Mouse (Mus musculus) ES-Bruce4 (cell line): ENCODE data around the gene Cwf19l1. TPM values are rescaled to one million over a fixed set of nuclear protein-coding genes. Genes with fewer than 3 reads are reported as not detected.

Experiments used
- H3K27ac ChIP-seq: 2 replicates; pipeline ENCODE4 v1.5.1; 2012; ENCODE audit warnings: low read length, inconsistent platforms; ENCODE audit not compliant: insufficient read depth
- H3K27me3 ChIP-seq: 2 replicates; pipeline ENCODE4 v1.6.1; 2012; ENCODE audit warnings: mild to moderate bottlenecking, low read length, inconsistent platforms; ENCODE audit not compliant: control insufficient read depth, poor library complexity, insufficient read depth, severe bottlenecking
- H3K36me3 ChIP-seq: 2 replicates; pipeline ENCODE4 v1.6.1; 2012; ENCODE audit warnings: inconsistent platforms, mild to moderate bottlenecking, low read length, moderate library complexity; ENCODE audit not compliant: control insufficient read depth, poor library complexity, insufficient read depth, severe bottlenecking
- H3K4me1 ChIP-seq: one replicate; pipeline ENCODE4 v1.8.1; 2011; ENCODE audit warnings: low read length; ENCODE audit not compliant: control insufficient read depth, insufficient read depth
- H3K4me3 ChIP-seq: 2 replicates; pipeline ENCODE4 v1.5.1; 2011; ENCODE audit warnings: low read depth, mild to moderate bottlenecking, low read length
- H3K9ac ChIP-seq: 2 replicates; pipeline ENCODE4 v1.6.1; 2012; ENCODE audit warnings: low read depth, mild to moderate bottlenecking, inconsistent platforms; ENCODE audit not compliant: poor library complexity, severe bottlenecking
- H3K9me3 ChIP-seq: replicated peaks from 2 replicates; pipeline ENCODE4 v1.6.1; 2012; ENCODE audit warnings: mild to moderate bottlenecking, low read length, inconsistent platforms; ENCODE audit not compliant: control insufficient read depth, poor library complexity, insufficient read depth, severe bottlenecking
- CTCF ChIP-seq: IDR thresholded peaks from one replicate; pipeline ENCODE4 v1.8.1; 2011; ENCODE audit warnings: low read depth, low read length
- EP300 ChIP-seq: IDR thresholded peaks from 2 replicates; pipeline ENCODE4 v1.6.1; 2011; ENCODE audit warnings: low read depth, low read length; ENCODE audit not compliant: insufficient read depth
- POLR2A ChIP-seq: IDR thresholded peaks from one replicate; pipeline ENCODE4 v1.8.1; 2011; ENCODE audit warnings: low read length; ENCODE audit not compliant: insufficient read depth
- polyA plus RNA-seq: library from polyadenylated mRNA; stranded (reverse); fragments of >200 nt; gene quantifications from 2 replicates; pipeline ENCODE4 v1.2.4, GENCODE M21; 2011; ENCODE audit warnings: low read depth; ENCODE audit not compliant: missing spikeins, insufficient read depth, insufficient read length

Cwf19l1 gene
- polyA plus RNA-seq, 1 experiment, result 34.7 TPM

DNA sequence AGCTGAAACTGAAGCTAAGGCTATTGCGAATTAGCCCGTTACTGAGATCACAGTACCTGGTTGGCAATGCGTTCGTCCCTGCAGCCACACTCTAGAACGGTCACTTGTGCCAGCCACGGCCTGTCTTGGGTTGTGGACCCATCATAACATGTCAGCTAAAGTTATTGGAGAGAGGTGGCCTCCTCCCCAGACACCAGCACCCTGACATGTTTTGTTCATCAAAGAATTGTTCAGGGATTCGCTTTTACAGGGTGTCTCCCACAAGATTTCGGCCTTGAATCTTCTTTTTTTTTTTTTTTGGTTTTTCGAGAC lies 10.8 kb upstream of the Cwf19l1 start:
- Histone ChIP-seq H3K36me3 (peaks cover 32% of the 10 kb centered on the region), H3K4me3 (peak overlapping the region; percentile 57), H3K4me1 (no peaks in the 10 kb centered on the region), H3K9me3 (no peaks in the 10 kb centered on the region), H3K27ac (no peak overlapping the region), H3K9ac (no peak overlapping the region), H3K27me3 (no peaks in the 10 kb centered on the region)
- no peak for TF ChIP-seq POLR2A
- no peak for TF ChIP-seq CTCF
- TF ChIP-seq EP300, result no peak

DNA sequence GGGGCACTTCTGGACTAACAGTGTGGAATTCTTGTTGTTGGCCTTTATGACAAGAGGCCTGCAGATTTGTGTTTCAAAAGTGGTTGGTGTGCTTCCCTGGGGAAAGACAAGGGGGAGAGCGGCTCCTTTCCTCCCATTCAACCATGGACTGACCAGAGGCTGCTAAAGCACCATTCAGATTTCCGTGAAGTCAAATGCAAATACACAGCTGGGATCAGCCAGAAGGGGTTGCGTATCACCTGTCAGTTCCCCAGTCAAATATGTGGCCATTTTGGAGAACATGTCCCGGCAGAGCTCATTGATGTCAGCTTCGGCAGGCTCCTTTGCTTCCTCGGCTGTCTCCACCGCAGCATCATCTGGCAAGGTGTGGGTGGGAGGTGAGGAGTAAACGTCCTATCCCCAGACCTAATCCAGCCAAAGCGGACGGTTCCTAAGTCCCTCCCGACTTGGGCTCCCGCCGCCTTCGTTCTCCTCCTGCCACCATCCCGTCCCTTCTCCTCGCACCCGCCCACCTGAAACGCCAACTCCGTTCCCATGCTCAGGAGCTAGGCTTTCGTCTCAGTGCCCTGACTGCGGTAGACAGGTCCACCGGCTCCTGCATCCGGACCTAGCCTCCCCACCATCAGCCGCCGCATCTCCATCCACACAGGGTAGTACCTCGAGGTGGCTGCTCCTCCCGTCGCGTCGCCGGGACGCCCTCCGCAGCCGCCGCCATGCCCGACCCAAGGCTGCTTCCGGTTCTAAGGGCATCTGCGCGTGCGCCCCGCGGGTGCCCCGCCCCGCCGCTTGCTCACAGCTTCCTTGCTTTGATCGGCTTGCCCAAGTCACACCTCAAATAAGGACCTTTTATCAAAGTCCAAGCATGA lies 10.3 kb upstream of the Cwf19l1 start, which contains the start of gene Bloc1s2:
Bloc1s2 (minus strand) TSS at position 745 of the 866 bp plus-strand sequence.
- Histone ChIP-seq H3K9me3 (no peaks in the 10 kb centered on the region), H3K36me3 (peaks cover 37% of the 10 kb centered on the region), H3K4me1 (no peaks in the 10 kb centered on the region), H3K4me3 (peak within 1 kb of the TSS; percentile 87), H3K9ac (peak within 1 kb of the TSS; percentile 69), H3K27me3 (no peaks in the 10 kb centered on the region), H3K27ac (no peak within 1 kb of the TSS)
- TF ChIP-seq EP300, result no peak
- no peak for TF ChIP-seq CTCF
- peak; percentile 27 for TF ChIP-seq POLR2A

DNA sequence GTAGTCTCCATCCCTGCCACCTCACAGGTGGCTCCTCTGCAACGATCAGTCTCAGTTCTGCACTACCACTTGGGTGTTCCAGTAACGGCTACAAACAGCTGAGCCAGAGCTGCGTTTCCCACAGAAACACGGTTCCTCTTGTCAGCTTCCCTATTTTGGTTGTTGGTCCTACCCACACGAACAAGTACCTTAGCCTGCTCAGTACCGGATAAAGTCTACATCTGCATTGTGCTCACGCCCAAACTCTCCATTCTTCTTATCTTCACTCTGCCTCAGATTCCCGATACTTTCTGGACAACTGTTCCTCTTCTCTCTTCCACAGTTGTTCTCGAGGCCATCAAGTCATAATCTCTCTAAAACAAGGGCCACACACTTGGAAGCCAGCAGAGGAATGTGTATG lies 8.7 kb upstream of the Cwf19l1 start:
- Histone ChIP-seq H3K36me3 (peaks cover 39% of the 10 kb centered on the region), H3K27me3 (no peaks in the 10 kb centered on the region), H3K4me3 (no peak overlapping the region), H3K27ac (no peak overlapping the region), H3K4me1 (no peaks in the 10 kb centered on the region), H3K9ac (no peak overlapping the region), H3K9me3 (no peaks in the 10 kb centered on the region)
- no peak for TF ChIP-seq POLR2A
- TF ChIP-seq EP300, result no peak
- TF ChIP-seq CTCF, result no peak

GRCm38 (mm10) chr19:44135960-44136485 lies 347 bp upstream of the Cwf19l1 start:
- Histone ChIP-seq H3K4me1 (no peaks in the 10 kb centered on the region), H3K27me3 (no peaks in the 10 kb centered on the region), H3K4me3 (peak overlapping the region; percentile 53), H3K27ac (peak overlapping the region; percentile 77), H3K9me3 (no peaks in the 10 kb centered on the region), H3K36me3 (peaks cover 10% of the 10 kb centered on the region), H3K9ac (peak overlapping the region; percentile 88)
- no peak for TF ChIP-seq CTCF
- TF ChIP-seq EP300, result no peak
- no peak for TF ChIP-seq POLR2A

DNA sequence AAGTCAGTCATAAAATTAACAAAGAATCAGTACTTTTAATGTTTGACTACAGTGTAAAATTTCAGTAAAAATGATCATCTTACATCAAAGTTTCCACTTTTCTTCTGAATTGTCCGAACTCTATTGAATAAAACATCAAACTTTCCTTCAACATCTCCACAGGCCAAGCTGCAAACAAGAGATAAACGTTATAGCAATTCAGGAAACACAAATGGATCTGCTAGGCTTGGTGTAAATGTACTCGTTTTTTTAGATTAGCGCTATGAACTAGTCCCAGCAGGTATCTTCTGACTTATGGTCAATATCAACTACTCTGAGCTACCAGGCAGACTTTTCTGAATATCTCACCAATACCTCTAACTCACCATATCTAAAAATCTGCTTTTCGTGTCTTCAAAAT lies 2.8 kb downstream of the Cwf19l1 start:
- H3K36me3 ChIP-seq, result peaks cover 25% of the 10 kb centered on the region
- TF ChIP-seq EP300, result no peak
- TF ChIP-seq POLR2A, result no peak
- TF ChIP-seq CTCF, result no peak

GRCm38 (mm10) chr19:44128560-44128959 lies 7.1 kb downstream of the Cwf19l1 start:
- TF ChIP-seq EP300 (no peak), CTCF (no peak), POLR2A (no peak)
- no peak overlapping the region for H3K27ac ChIP-seq
- H3K9ac ChIP-seq, result no peak overlapping the region
- H3K4me1 ChIP-seq, result no peaks in the 10 kb centered on the region
- no peaks in the 10 kb centered on the region for H3K27me3 ChIP-seq
- H3K4me3 ChIP-seq, result no peak overlapping the region
- H3K9me3 ChIP-seq, result no peaks in the 10 kb centered on the region
- H3K36me3 ChIP-seq, result peaks cover 43% of the 10 kb centered on the region

More for the DNA sequence above, 2.8 kb downstream of the Cwf19l1 start:
- no peak overlapping the region for H3K27ac ChIP-seq
- H3K9me3 ChIP-seq, result no peaks in the 10 kb centered on the region
- no peaks in the 10 kb centered on the region for H3K4me1 ChIP-seq
- no peak overlapping the region for H3K9ac ChIP-seq
- no peak overlapping the region for H3K4me3 ChIP-seq
- no peaks in the 10 kb centered on the region for H3K27me3 ChIP-seq
